Mouse (Mus musculus) intestine, embryonic 16.5 days (tissue): ENCODE results near the gene B3gnt8. TPM values are rescaled to one million over a fixed set of nuclear protein-coding genes. Genes with fewer than 3 reads are reported as not detected.

Experiments
- ATAC-seq: fragments of 200-750 bp; cut with Nextera tagmentation; 2 replicates; pipeline ENCODE4 v1.8.0; 2017; ENCODE audit warnings: moderate TSS enrichment, moderate library complexity
- H3K27ac ChIP-seq: fragments of 300-500 bp; sonication (generic); 2 replicates; pipeline ENCODE4 v1.5.1; 2014; ENCODE audit warnings: mild to moderate bottlenecking, low read length
- H3K27me3 ChIP-seq: fragments of 300-500 bp; sonication (generic); replicated peaks from 2 replicates; pipeline ENCODE4 v1.6.1; 2014; ENCODE audit warnings: low read length, control low read depth, mixed read lengths; ENCODE audit not compliant: control insufficient read depth, insufficient read depth
- H3K36me3 ChIP-seq: fragments of 300-500 bp; sonication (generic); 2 replicates; pipeline ENCODE4 v1.6.1; 2014; ENCODE audit warnings: low read length, control low read depth; ENCODE audit not compliant: control insufficient read depth, insufficient read depth
- H3K4me1 ChIP-seq: fragments of 300-500 bp; sonication (generic); 2 replicates; pipeline ENCODE4 v1.6.1; 2014; ENCODE audit warnings: low read length, control low read depth, mixed read lengths; ENCODE audit not compliant: control insufficient read depth, insufficient read depth
- H3K4me2 ChIP-seq: fragments of 300-500 bp; sonication (generic); 2 replicates; pipeline ENCODE4 v1.6.1; 2014; ENCODE audit warnings: low read depth, low read length, control low read depth
- H3K4me3 ChIP-seq: fragments of 300-500 bp; sonication (generic); 2 replicates; pipeline ENCODE4 v1.5.1; 2014; ENCODE audit warnings: mild to moderate bottlenecking, low read length
- H3K9ac ChIP-seq: fragments of 300-500 bp; sonication (generic); 2 replicates; pipeline ENCODE4 v1.6.1; 2014; ENCODE audit warnings: low read depth, low read length
- H3K9me3 ChIP-seq: fragments of 300-500 bp; sonication (generic); 2 replicates; pipeline ENCODE4 v1.6.1; 2016; ENCODE audit warnings: low read length, control low read depth; ENCODE audit not compliant: control insufficient read depth
- WGBS: fragments of 180-500 bp; shearing (Covaris S2); extraction: QIAGEN DNeasy Blood & Tissue Kit; methylation state at CpG from one replicate; pipeline ENCODE4 v1.1.7; 2014; 5-methylcytosine and 5-hydroxymethylcytosine counted together
- polyA plus RNA-seq: library from polyadenylated mRNA; unstranded; fragments of >200 nt; fragmentation: Nextera tagmentation; extraction: Ambion mirVana; gene quantifications from 2 replicates; pipeline ENCODE4 v1.2.1, GENCODE M21; 2015

Gene B3gnt8
- polyA plus RNA-seq, 1 experiment from 2014 or later, result 6.8 TPM

- H3K36me3 ChIP-seq, result peaks cover 10% of the 10 kb centered on the region; the same call in 1 of the 2 replicates
Measured at GRCm38 (mm10) chr7:25669631-25670030, 43.2 kb downstream of the B3gnt8 start.

DNA sequence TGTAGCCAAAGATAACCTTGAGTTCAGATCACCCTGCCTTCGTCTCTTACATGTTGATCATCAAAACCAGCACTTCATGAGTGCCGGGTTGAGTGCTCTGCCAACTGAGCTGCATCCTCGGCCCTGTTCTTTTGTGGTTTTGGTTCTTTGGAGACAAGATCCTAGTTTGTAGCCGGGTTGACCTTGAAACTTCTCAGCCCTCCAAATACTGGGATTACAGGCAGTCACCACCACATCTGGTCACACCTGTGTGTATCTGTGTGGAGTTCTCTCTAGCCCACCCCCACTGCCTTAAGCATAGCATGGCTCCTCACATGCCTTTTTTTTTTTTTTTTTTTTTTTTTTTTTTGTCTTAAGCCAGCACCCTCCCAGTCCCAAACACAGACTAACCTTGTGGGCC lies 43.6 kb downstream of the B3gnt8 start:
- no peaks in the 10 kb centered on the region for H3K9me3 ChIP-seq
- 87% methylated on average over 4 of the region's 4 CpGs for WGBS
- no peak overlapping the region for H3K9ac ChIP-seq
- H3K27me3 ChIP-seq, result peaks cover 18% of the 10 kb centered on the region; the same call in 1 of the 2 replicates
- 0 out of 2 replicates have a peak, but pooled peaks cover 10% of the 10 kb centered on the region for H3K36me3 ChIP-seq
- H3K4me1 ChIP-seq, result peaks cover 7% of the 10 kb centered on the region; the same call in 1 of the 2 replicates
- no peak for ATAC-seq
- H3K4me2 ChIP-seq, result no peak overlapping the region
- no peak overlapping the region for H3K27ac ChIP-seq
- H3K4me3 ChIP-seq, result no peak overlapping the region

More at GRCm38 (mm10) chr7:25669631-25670030, 43.2 kb downstream of the B3gnt8 start:
- Histone ChIP-seq H3K27ac (no peak overlapping the region), H3K4me1 (peaks cover 3% of the 10 kb centered on the region; the same call in 1 of the 2 replicates), H3K9ac (no peak overlapping the region), H3K27me3 (peaks cover 14% of the 10 kb centered on the region; the same call in 1 of the 2 replicates), H3K9me3 (no peaks in the 10 kb centered on the region), H3K4me3 (no peak overlapping the region), H3K4me2 (no peak overlapping the region)
- ATAC-seq, result no peak
- WGBS, result 70% methylated on average over 9 of the region's 9 CpGs

DNA sequence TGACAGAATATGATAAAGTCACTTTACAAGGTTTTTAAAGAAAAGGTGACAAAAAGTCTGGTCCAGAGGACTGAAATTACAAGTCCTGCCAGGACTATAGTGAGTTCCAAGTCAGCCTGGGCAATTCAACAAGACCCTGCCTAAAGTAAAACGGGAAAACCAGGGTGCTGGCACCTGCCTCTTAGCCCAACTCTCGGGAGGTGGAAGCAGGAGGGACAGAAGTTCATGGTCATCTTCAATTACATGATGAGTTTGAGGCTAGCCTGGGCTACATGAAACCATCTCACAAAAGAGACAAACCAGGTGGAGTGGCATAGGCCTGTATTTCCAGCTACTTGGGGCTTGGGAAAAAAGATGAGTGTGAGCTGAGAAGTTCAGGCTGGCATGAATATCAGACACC lies 45.2 kb downstream of the B3gnt8 start:
- WGBS, result 66% methylated on average over 2 of the region's 2 CpGs
- Histone ChIP-seq H3K27me3 (peaks cover 24% of the 10 kb centered on the region), H3K4me3 (no peak overlapping the region), H3K27ac (no peak overlapping the region), H3K9me3 (no peaks in the 10 kb centered on the region), H3K9ac (no peak overlapping the region), H3K4me1 (peaks cover 7% of the 10 kb centered on the region; the same call in 1 of the 2 replicates), H3K36me3 (0 out of 2 replicates have a peak, but pooled peaks cover 6% of the 10 kb centered on the region), H3K4me2 (no peak overlapping the region)
- no peak for ATAC-seq

DNA sequence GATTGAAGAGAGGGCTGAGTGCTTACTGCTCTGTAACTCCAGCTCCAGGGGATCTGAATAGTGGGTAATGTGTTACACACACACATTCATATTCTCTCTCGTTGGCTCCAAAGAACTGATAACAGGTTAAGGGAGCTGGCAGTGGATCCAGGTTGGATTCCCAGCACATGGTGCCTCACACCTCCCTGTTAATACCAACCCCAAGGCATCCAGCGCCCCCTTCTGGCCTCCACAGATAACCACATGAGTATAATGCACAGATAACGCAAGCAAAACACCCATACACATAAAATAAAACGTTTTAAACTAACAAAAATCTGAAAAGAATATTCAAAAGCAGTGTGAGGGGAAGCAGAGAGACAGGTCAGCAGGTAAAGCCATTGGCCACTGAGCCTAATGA lies 46.0 kb downstream of the B3gnt8 start:
- WGBS, result 55% methylated on average over 4 of the region's 4 CpGs
- H3K27me3 ChIP-seq, result peaks cover 24% of the 10 kb centered on the region
- no peak for ATAC-seq
- H3K4me2 ChIP-seq, result no peak overlapping the region
- no peak overlapping the region for H3K27ac ChIP-seq
- H3K36me3 ChIP-seq, result no peaks in the 10 kb centered on the region
- H3K4me3 ChIP-seq, result no peak overlapping the region
- no peak overlapping the region for H3K9ac ChIP-seq
- no peaks in the 10 kb centered on the region for H3K9me3 ChIP-seq
- H3K4me1 ChIP-seq, result peaks cover 7% of the 10 kb centered on the region; the same call in 1 of the 2 replicates

DNA sequence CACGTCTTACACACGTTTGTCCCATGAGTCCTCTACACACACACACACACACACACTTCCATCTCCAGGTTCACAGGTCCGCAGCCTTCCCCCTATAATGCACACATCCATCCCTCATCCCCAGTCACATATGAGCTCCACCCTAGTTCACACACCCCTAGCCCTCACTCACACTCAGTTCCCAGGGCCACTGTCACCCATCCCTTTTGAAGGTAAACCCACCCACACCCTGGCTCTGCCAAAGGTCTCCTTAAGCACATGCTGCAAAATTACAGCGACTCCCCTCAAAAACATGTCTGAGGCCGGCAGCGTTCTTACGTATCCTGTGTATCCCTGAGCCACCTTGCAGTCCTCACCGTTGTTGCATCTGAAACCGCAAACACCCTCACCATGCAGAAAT lies 47.8 kb downstream of the B3gnt8 start:
- Histone ChIP-seq H3K9ac (peak overlapping the region; percentile 53), H3K4me2 (peak overlapping the region; percentile 62; the same call in 1 of the 2 replicates), H3K4me3 (peak overlapping the region; percentile 44; the same call in 1 of the 2 replicates), H3K27ac (no peak overlapping the region), H3K36me3 (no peaks in the 10 kb centered on the region), H3K9me3 (no peaks in the 10 kb centered on the region), H3K27me3 (peaks cover 24% of the 10 kb centered on the region), H3K4me1 (peaks cover 7% of the 10 kb centered on the region; the same call in 1 of the 2 replicates)
- 21% methylated on average over 9 of the region's 9 CpGs for WGBS
- no peak for ATAC-seq

- Histone ChIP-seq H3K36me3 (no peaks in the 10 kb centered on the region), H3K9ac (peak within 1 kb of the TSS; percentile 53), H3K9me3 (no peaks in the 10 kb centered on the region), H3K27ac (no peak within 1 kb of the TSS), H3K4me3 (peak within 1 kb of the TSS; percentile 44), H3K4me1 (peaks cover 7% of the 10 kb centered on the region; the same call in 1 of the 2 replicates), H3K4me2 (peak within 1 kb of the TSS; percentile 62), H3K27me3 (peaks cover 24% of the 10 kb centered on the region)
- ATAC-seq, result no peak
- 2% methylated on average over 29 of the region's 29 CpGs for WGBS
Measured at GRCm38 (mm10) chr7:25674719-25675300, 48.4 kb downstream of the B3gnt8 start, which contains the start of gene Tmem91. Gene Tmem91 (minus strand): TSS chr7:25675166.

- Histone ChIP-seq H3K4me2 (no peak overlapping the region), H3K27ac (no peak overlapping the region), H3K27me3 (peaks cover 24% of the 10 kb centered on the region), H3K9me3 (no peaks in the 10 kb centered on the region), H3K9ac (no peak overlapping the region), H3K36me3 (no peaks in the 10 kb centered on the region), H3K4me1 (peaks cover 11% of the 10 kb centered on the region; the same call in 1 of the 2 replicates), H3K4me3 (no peak overlapping the region; the same call in 1 of the 2 replicates)
- WGBS, result 39% methylated on average over 6 of the region's 6 CpGs
- no peak for ATAC-seq
Measured at GRCm38 (mm10) chr7:25675405-25675804, 49.0 kb downstream of the B3gnt8 start.

GRCm38 (mm10) chr7:25676085-25676781 lies 49.8 kb downstream of the B3gnt8 start:
- H3K9me3 ChIP-seq, result no peaks in the 10 kb centered on the region
- H3K4me3 ChIP-seq, result no peak overlapping the region
- no peak overlapping the region for H3K9ac ChIP-seq
- H3K27me3 ChIP-seq, result peaks cover 24% of the 10 kb centered on the region
- H3K36me3 ChIP-seq, result no peaks in the 10 kb centered on the region
- WGBS, result 51% methylated on average over 15 of the region's 15 CpGs
- no peak for ATAC-seq
- no peak overlapping the region for H3K27ac ChIP-seq
- peaks cover 14% of the 10 kb centered on the region; the same call in 1 of the 2 replicates for H3K4me1 ChIP-seq
- H3K4me2 ChIP-seq, result no peak overlapping the region

GRCm38 (mm10) chr7:25677013-25677412 lies 50.6 kb downstream of the B3gnt8 start:
- WGBS, result 86% methylated on average over 7 of the region's 7 CpGs
- H3K4me3 ChIP-seq, result no peak overlapping the region
- ATAC-seq, result no peak
- H3K4me2 ChIP-seq, result no peak overlapping the region
- H3K9ac ChIP-seq, result no peak overlapping the region
- no peaks in the 10 kb centered on the region for H3K9me3 ChIP-seq
- H3K27ac ChIP-seq, result no peak overlapping the region
- H3K4me1 ChIP-seq, result peaks cover 15% of the 10 kb centered on the region; the same call in 1 of the 2 replicates
- no peaks in the 10 kb centered on the region for H3K36me3 ChIP-seq
- peaks cover 24% of the 10 kb centered on the region for H3K27me3 ChIP-seq
